In the genomic region with DNA sequence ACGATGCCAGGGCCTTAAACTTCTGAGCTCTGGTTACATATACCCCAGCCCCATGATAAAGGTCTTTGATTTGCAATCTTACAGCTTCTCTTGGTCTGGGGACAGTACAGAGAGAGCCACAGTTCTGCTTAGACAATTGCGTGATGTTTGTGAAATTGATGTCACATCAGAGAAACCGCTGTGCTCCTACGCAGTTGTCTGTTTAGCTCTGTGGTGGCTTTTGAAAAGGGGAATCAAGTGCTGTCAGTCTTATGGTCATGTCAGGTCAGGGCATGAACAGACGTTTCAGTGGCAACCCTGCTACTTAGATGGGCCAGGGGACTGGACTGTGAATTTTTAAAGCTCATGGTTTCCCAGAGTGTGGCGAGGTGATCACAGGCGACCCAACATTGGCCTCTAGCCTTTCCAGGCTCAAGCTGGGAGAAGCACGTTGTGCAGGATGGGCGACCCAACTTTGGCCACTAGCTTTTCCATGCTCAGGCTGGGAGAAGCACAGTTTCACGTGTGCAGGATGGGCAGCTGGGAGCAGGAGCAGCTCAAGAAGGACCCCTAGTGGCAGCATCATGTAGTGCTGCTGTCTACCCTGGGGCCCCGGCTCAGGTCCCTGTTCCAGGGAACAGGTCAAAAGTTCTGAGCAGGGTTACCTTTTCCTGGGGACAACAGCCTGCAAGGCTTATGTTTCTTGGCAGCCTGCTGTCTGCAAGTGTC, we compare ENCODE assay signal across 8 mouse cellular contexts. TPM values are rescaled to one million over a fixed set of nuclear protein-coding genes. Genes with fewer than 3 reads are reported as not detected.
DNase-seq lines count a peak whose midpoint lies in the region; ATAC-seq and TF ChIP-seq lines count a peak whose summit lies in the region.

No protein-coding gene starts in this region.

- H3K36me3 ChIP-seq in limb, embryonic 15.5 days: no peaks in the 10 kb centered on the region
- H3K36me3 ChIP-seq in neural tube, embryonic 15.5 days: no peaks in the 10 kb centered on the region

- no peak overlapping the region for H3K9ac ChIP-seq in limb, embryonic 15.5 days
- H3K9ac ChIP-seq in neural tube, embryonic 15.5 days (replicated peaks): no peak overlapping the region

- no peak for TF ChIP-seq POLR2A in lung, adult 2 months (IDR thresholded peaks at IDR 0.05; ENCODE audit: borderline replicate concordance, extremely low read depth, low read depth, low read length)

- no peak for DNase-seq in lung, adult 2 months
- no peak for DNase-seq in lung, postnatal 36 days
- DNase-seq in ZHBTc4 (ENCODE audit: low read depth, low spot score): peak; percentile 91
- DNase-seq in forelimb bud, embryonic 11.5 days (ENCODE audit: low read depth, low spot score): peak; percentile 43
- DNase-seq in frontal cortex, adult 2 months (ENCODE audit: extremely low spot score in 1 of 2, low spot score in 1 of 2): no peak
- DNase-seq in cerebellum, adult 9-11 months: no peak

- TF ChIP-seq CTCF in lung, adult 2 months (IDR thresholded peaks at IDR 0.05; ENCODE audit: insufficient read depth, low read length): peak; percentile 60

- ATAC-seq in limb, embryonic 15.5 days (ENCODE audit: insufficient number of reproducible peaks, low FRiP score, low TSS enrichment, low read depth): no peak
- no peak; the same call in 1 of the 2 replicates for ATAC-seq in neural tube, embryonic 15.5 days (ENCODE audit: low FRiP score)

- H3K4me2 ChIP-seq in limb, embryonic 15.5 days: peak overlapping the region; percentile 36
- H3K4me2 ChIP-seq in neural tube, embryonic 15.5 days: peak overlapping the region; percentile 42

- no peak overlapping the region for H3K4me3 ChIP-seq in lung, adult 2 months (replicated peaks; ENCODE audit: extremely low read depth, low read depth, low read length)
- H3K4me3 ChIP-seq in limb, embryonic 15.5 days: 0 out of 2 replicates have a peak overlapping the region, but pooled peaks have one; percentile 8
- H3K4me3 ChIP-seq in neural tube, embryonic 15.5 days (replicated peaks): no peak overlapping the region

- no peak overlapping the region for H3K27ac ChIP-seq in limb, embryonic 15.5 days
- H3K27ac ChIP-seq in neural tube, embryonic 15.5 days (replicated peaks): no peak overlapping the region

- H3K4me1 ChIP-seq in lung, adult 2 months (ENCODE audit: control insufficient read depth, insufficient read depth, low read length): peaks cover 10% of the 10 kb centered on the region
- H3K4me1 ChIP-seq in limb, embryonic 15.5 days: peaks cover 17% of the 10 kb centered on the region
- H3K4me1 ChIP-seq in neural tube, embryonic 15.5 days: 0 out of 2 replicates have a peak, but pooled peaks cover 4% of the 10 kb centered on the region

- H3K9me3 ChIP-seq in limb, embryonic 15.5 days: no peaks in the 10 kb centered on the region
- H3K9me3 ChIP-seq in neural tube, embryonic 15.5 days (replicated peaks): no peaks in the 10 kb centered on the region

- WGBS in lung, adult 2 months: 54% methylated on average over 11 of the region's 11 CpGs
- WGBS in limb, embryonic 15.5 days: 42% methylated on average over 11 of the region's 11 CpGs
- 48% methylated on average over 11 of the region's 11 CpGs for WGBS in neural tube, embryonic 15.5 days

- no peaks in the 10 kb centered on the region for H3K27me3 ChIP-seq in limb, embryonic 15.5 days
- no peaks in the 10 kb centered on the region for H3K27me3 ChIP-seq in neural tube, embryonic 15.5 days (replicated peaks)

RNA-seq across cellular contexts. Expression of a gene that starts 39.0 kb away (rescaled TPM):
- polyA plus RNA-seq in lung, adult 2 months (2012; rRNA removed): 127 and 179 TPM in 2 replicates
- polyA plus RNA-seq in limb, embryonic 15.5 days (2015; fragmentation: Nextera tagmentation; extraction: Ambion mirVana): 424 and 437 TPM in 2 replicates
- 294 and 318 TPM in 2 replicates for polyA plus RNA-seq in neural tube, embryonic 15.5 days (2015; fragmentation: Nextera tagmentation; extraction: Ambion mirVana)
- 125 and 138 TPM in 2 replicates for polyA plus RNA-seq in frontal cortex, adult 2 months (2012; rRNA removed)

Comparison
In these comparisons a context has a peak if more than half of its experiments do, and no peak if none do; other contexts are left out.
1. DNase-seq: peak in ZHBTc4 (single experiment) and forelimb bud, embryonic 11.5 days (single experiment); none in lung, adult 2 months (single experiment), lung, postnatal 36 days (single experiment), frontal cortex, adult 2 months (0 of 2) and cerebellum, adult 9-11 months (single experiment).